Mouse (Mus musculus) megakaryocyte, adult 5-6 weeks (primary cell): ENCODE data around the gene Gm20721. TPM values are rescaled to one million over a fixed set of nuclear protein-coding genes. Genes with fewer than 3 reads are reported as not detected.
"Not testable (repeated sequence)": the region's sequence is repeated elsewhere in the genome, so short reads cannot be mapped to it uniquely, and the experiment has no call there.

Experiments
- ATAC-seq: 2 replicates; pipeline ENCODE4 v1.8.0; 2016; ENCODE audit warnings: mild to moderate bottlenecking, inconsistent platforms; ENCODE audit not compliant: poor library complexity, severe bottlenecking
- total RNA-seq, 2 experiments: library from RNA; stranded (forward) in 1 of 2; stranded (reverse) in 1 of 2; fragments of 153-499, 151-499 nt in 1 of 2; fragments of 221-1000, 200-1000 nt in 1 of 2; gene quantifications; 2 replicates each; pipeline versions ENCODE4 v1.2.3 to v1.2.4; 2015 to 2017

The Gm20721 gene
- total RNA-seq, 2 experiments from 2014 or later: 3.4 TPM; not detected in 1

DNA sequence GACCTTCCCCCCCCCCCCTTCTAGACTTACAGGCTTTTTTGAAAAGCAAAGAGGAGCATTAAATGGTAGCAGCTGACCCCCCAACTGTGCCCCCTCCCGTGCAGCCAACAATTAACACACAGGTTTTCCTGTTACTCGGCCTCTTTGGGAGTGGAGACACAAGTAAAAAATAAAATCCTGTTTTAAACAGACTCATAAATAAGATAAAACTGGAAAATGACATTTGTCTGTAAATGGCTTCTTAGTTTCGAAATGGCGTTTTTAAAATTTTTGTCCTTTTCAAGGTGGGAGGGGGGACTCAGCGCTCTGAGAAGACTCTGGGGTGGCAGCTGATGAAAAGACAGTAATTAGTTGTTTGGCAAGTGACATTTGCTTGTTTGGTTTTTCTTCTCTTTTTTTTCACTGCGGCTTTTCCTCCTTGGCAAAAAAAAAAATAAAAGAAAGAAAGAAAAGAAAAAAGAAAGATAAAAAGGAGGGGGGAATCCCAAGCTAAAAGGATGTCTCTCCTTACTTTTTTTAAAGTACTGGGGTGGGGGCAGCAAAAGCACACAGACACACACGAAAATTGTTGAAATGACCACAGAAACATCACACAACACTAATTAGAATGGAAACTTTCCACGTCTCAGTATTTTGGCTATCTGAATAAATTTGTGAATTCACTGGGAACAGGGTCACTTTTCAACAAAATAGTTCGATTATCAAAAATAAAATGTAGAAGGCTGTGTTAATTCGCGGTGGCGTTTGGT, 15.1 kb downstream of the Gm20721 start:
- ATAC-seq: no peak

DNA sequence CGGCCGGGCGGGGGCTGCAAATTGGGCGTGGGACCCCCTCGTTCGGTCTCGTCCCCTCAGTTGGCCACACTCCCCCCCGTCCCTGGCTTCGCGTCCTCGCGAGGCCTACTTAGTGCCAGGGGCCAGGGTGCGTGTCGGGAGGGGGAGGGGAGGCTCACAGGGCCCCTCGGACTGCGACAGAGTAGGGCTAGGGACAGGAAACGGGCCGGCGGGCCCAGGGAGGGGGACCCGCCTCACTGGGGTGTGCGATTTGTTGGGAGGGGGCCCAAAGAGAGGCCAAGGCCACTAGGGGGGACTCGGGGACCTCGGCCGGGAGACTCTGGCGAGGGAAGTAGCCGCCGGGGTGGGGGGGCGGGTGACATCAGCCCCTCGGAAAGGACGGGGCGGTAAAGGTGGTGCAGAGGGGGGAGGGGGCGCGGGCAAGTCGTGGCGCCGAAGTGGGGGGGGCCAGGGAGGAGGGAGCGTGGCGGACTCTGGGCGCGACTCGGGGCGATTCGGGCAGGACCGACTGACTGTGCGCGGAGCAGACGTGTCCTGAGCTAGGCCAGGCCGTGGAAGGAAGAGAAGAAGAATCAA, 15.8 kb downstream of the Gm20721 start:
- ATAC-seq: peak; percentile 17

DNA sequence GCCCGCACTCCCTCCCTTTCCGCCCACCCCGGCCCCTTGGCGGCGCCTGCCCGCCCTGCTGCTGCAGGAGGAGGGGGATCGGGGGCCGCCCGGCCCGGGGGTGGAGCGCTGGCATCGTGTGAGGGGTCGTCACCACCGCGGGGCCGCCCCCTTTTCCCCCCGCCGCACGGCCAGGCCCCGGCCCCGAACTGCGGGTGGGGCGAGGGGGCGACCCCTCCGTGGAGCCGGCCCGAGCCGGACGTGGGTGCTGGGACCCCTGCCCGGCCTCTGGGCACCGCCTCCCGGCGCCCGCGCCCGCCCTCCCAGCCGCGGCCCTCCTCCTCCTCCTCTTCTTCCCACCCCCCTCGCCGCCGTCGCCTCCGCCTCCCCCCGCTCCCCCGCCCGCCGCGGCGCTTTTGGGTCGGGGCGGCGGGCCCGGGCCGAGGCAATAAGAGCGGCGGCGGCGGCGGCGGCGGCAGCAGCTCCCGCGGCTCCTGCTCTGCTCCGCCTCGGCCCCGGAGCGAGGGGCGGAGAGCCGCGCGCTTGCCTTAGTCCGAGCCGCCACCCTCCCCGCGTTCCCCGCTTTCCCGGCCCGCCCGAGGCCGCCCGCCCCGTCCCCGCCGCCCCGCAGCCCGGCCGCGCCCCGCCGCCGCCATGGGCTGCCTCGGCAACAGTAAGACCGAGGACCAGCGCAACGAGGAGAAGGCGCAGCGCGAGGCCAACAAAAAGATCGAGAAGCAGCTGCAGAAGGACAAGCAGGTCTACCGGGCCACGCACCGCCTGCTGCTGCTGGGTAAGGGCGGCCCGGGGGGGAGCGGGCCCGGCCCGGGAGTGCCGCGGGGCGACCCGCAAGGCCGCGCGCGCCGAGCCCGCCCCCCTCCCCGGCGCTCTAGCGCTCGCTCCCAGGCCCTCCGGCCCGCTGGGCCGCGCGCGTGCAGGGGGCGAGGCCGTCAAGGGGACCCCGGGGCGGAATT, 16.6 kb downstream of the Gm20721 start:
- ATAC-seq: peak; percentile 11

DNA sequence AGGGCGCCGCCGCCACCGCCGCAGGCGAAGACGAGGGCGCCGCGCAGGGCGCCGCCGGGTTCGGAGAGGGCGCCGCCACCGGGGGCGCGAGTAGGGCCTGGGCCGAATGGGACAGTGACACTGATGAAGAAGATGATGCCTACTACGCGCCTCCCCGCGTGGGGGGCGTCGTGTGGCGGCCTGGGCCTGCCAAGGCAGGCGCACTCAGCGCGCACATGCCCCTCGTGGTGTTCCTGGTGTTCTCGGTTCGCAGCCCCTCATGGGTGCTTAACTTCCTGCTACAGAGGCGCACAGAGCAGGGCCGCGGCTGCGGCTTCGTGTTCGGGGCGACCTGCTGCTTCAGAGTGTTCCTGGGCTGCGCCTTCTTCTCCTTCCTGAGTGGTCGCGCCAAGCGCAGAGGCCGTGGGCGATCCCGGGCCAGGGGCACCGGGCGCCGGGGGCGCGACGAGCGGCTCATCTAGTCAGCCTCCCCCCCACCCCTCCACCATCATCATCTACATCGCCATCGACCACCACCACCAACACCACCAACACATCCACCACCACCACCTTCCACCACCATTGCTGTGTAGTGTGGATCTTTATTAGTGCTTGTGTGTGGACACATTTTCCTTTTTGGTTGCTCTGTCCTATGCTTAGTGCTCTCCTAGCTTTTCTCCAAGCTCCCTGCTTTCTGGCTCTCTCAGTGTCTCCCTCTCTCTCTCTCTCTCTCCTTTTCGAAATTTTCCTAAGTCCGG, 17.4 kb downstream of the Gm20721 start:
- peak; percentile 7; the same call in 1 of the 2 replicates for ATAC-seq

DNA sequence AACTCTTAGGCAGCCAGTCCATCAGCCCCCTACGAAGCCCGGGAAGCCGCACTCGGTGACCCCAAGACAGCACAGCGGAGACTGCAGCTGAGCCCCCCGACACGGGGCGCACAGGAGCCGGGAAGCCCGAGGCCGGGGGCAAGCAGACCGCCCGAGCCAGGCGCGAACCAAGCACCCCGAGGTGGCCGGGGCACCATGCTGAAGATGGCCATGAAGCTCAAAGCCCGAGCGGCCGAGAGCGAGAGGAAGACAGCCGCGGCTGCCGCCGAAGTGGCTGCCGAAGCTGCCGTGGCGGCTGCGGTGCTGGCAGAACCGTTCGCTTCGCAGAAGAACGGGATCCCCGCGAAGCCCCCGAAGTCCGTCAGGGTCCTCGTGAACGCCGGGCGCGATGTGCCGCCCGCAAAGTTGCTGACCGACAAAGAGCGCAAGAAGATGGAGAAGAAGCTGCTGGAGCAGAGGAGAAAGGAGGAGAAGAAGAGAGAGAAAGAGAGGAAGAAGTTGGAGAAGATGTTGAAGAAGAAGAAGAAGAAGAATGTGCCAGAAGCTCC, 18.1 kb downstream of the Gm20721 start:
- ATAC-seq: no peak

DNA sequence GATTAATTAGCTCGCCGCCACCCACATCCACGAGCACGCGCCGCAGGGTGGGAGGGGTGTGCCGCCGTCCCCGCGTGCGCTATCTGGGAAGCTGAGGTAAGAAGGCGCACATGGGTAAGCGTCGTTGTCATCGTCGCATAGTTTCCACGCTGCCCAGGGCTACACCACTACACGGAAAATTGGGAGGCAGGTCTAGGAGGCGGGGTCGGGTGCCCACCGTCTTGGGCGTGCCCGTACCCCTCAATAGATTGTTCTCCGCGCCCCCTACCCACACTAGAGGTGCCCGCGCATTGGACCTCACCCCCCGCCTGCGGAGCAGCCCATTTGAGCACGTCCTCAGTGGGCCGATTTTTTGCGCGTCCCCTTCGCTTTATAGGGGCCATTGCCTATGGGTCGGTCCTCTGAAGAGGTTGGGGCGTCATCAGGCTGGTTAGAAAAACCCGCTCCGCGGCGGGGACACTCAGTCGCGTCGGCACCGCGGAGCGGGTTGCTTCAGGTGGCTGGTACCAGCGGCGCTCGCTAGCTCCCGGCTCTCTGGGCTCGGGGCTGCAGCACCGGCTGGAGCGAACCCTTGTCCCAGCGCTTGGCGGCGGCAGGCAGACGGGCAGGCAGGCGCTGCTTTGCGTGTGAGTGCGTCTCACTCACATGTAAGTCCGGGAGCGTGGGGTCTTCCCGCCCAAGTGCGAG, 19.1 kb downstream of the Gm20721 start:
- peak; percentile 64 for ATAC-seq

DNA sequence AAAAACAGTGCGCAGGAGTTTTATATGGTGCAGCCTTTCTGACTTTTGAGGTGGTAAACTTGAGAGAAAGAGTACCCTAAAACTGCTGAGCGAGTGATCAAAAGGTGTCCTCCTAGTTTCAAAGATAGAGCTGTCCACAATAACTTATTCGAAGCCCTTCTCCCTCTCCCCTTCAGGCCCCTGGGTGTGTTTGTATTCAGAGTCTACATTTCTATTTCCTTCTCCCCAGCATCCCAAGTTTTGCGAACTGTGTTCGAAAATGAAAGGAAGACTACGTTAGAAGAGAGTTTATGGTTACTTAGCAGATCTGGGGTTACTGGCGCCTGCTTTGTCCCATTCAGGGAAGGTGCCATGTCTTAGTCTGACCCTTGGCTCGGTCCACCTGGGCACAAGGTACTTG, 20.0 kb downstream of the Gm20721 start:
- ATAC-seq: no peak

DNA sequence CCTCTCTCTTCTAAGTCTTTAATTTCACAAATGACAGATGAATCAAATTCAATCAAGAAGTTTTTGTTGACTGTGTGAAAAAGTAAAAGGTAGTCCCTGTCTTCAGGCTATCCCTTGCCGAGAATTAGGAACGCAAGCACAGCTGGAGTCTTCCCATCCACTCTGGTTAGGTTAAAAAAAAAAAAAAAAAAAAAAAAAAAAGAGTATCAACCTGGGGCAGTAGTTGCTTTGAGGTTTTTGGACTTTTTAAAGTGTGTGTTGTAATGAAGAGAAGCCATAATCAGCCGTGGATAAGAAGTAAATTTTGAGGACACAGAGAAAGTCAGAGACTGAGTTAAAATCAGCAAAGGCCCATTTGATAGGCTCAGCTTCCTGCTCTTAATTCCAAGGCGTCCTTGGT, 20.5 kb downstream of the Gm20721 start:
- no peak for ATAC-seq

DNA sequence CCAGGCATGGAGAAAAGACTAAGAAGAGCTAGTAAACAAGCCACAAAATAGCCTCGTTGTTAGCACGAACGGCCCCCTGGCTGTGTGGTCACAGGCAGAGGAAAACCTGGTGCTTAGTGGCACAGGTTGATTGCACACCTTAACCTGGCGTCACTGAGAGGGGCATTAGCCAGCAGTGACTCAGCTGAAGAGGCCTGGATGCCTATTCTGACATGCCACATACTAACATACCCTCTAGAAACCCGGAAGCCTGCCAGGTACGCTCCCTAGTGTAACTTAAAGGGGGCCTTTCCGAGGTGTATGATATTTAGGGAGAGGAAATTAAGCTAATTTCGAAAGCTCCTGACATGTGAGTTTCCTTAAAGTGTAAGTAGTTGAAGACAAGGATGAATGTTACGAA, 29.9 kb downstream of the Gm20721 start:
- no peak for ATAC-seq

DNA sequence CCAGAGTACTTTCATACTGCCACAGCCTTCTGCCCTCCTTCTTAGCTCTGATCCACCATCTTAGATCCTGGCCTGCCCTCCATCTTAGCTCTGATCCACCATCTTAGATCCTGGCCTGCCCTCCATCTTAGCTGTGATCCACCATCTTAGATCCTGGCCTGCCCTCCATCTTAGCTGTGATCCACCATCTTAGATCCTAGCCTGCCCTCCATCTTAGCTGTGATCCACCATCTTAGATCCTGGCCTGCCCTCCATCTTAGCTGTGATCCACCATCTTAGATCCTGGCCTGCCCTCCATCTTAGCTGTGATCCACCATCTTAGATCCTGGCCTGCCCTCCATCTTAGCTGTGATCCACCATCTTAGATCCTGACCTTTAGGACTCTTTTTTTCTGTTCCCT, 31.1 kb downstream of the Gm20721 start:
- ATAC-seq: not testable (repeated sequence)

DNA sequence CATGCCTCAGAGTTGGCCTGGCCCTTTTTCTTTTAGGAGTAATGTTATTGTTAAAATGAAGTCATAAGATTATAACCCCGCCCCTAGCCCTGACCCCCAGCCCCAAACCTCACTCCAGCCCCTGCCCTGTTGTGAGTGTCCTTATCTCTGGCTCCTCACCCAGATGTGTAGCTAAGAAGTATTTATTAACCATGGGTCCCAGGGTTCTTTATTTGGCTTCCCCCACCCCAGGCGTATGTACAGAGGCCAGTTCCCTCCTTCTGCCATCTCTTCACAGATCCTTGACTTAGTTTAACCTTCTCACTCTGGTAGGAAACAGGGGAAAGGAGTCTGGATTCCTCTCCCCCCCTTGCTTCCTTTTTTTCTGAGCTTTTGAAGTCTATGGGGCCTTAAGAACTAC, 33.9 kb downstream of the Gm20721 start:
- no peak for ATAC-seq

DNA sequence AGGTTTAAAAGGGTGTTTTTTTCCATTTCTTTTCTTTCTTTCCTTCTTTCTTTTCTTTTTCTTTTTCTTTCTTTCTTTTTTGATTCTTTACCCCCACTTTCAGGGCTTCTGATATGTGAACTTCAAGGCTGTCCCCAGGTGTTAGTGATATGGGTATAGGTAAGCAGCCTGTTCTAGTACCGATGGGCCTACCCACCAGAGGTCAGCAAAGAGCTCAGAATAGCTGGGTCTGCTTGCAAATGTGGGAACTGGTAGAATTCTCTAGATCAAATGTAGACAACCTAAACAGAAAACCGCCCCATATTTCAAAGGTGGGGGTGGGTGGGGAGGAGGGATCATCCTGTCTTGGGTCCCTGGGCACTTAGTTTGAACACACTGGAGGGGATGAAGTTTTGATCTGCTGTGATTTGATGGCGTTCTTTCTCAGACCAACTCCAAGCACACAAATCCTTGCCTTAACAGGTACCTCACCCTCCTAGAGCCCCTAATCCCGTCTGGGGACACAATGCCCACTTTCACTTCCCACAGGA, 34.3 kb downstream of the Gm20721 start:
- peak; percentile 82 for ATAC-seq

DNA sequence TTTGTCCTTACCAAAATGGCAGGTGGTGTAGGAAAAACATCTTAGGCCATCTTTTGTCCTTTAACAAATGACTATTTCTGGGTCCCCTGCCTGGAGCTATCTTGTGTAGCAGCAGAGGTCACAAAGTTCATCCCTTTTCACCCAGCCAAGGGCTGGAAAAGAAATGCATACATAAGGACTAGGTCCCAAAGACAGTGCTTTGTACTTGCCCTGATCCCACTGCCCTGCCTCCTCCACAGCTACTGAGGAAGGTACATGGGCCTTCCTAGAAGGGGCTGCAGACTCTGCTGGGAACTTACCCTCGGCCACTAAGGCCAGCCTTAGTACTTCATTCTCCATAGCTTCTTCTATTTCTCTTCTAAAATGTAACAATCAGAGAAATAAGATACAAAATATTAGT, 34.9 kb downstream of the Gm20721 start:
- ATAC-seq: no peak

DNA sequence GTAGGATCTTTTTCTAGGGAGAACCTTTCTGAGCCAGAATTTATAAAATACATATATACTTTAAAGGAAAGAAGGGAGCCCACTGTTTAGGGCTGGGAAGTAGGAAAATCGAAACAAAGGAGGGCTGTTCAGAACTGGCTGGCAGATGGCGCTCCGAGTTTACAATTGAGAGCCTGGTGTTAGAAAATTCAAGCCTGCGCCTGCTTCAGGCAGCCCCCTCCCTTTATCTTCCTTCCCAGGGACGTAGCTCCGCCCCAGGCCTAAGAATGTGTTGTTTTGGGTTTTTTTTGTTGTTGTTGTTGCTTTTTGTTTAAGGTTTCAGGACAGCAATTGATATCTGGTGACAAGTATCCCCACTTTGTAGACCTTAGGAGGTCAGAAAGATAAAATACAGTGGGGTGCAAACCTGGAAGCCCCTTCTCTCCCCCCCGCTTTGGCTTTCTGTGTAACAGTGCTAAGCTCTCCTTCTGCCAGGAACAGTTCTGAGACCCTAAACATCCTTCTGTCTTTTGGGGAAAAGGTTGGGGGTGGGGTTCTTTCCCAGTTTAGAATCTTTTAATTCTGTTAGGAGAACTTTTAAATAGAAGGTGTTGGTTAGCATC, 35.5 kb downstream of the Gm20721 start:
- ATAC-seq: peak; percentile 46; the same call in 1 of the 2 replicates

DNA sequence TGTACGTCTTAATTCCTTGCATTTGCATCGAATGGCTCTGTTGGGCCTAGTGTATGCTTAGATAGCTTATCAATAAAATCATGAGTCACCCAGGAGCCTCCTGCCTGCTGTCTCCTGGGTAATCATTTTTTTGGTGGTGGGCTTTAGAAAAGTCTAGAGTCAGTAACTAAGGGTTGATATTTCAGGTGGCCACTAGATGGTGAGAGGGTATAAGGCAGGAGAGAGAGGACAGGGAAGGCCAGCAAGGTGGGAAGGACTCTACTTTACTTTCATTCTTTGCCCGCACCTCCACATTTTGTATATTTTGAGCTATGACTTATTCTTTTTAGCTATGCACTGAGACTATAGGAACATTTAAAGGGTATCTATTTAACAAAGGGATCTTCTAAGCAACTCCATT, 38.6 kb downstream of the Gm20721 start:
- no peak for ATAC-seq

DNA sequence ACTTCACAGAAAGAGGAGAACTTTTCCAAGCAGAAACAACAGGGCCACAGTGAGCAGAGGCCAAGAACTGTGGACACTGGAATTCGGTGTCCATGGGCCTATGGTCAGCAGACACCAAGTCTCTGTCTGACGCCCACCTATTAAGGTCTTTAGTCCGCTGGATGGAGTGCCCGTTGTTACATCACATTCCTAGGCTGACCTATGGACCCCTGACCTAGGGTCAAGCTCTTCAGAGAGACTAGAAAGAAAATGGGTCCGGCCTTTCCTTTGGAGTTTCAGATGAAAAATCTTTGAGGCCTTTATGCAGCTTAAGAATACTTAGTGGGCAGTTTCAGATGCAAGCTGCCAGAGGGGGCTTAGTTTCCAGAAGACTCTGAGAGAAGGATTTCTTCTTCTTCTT, 40.9 kb downstream of the Gm20721 start:
- ATAC-seq: no peak

DNA sequence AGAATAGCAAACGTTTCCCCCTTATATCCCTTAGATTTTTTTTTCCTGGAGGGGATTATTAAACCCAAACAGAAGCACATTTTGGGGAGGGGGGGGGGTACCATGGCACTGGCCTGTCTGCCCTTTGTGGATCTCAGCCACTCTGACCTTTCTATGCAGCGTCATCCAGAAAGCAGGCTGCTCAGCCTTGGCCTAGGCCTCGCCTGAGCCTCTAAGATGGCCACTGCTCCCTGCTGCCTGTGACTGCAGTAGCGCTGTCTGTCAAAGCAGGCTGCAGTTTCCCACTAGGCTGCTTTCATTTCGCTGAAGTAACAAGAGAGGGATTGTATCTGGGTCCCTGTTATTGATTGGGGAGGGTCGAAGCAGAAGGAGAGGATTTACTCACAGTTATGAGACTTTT, 44.0 kb downstream of the Gm20721 start:
- no peak for ATAC-seq

DNA sequence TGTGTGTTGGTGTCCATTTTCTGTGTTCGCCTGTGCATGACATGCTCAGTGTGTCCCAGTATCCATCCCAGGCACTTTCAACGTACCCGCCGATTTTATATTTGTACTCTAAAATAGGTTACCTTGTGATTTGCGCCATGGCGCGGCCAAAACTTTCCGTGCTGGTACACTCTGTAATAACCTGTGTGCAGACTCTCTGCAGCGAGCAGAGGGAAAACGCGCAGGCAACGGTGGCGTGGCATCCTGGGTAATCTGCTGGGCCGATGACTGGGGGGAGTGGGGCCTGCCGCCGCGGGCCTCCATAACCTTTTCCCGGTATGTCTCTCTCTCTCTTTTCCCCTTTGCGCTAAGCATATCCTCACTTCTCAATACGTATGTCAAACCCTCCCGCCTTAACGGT, 45.8 kb downstream of the Gm20721 start:
- ATAC-seq: no peak

DNA sequence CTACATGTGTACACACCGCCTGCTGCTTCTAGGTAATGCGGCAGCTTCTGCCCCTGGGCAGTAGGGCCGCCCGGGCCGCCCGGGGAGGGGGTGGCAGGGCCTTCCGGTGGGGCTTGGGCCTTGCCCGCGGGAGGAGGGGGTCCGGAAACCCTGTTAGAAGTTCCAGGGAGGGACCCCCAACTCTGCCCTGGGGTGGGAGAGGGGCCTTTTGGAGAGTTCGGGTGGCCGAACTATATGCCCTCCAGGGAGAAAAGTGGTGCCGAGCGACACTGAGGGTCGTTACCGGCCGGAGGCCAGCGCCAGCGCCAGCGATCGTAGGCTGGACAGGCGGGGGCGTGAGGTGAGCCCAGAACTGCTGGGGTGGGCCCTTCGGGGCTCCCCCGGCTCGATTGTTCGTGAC, 46.3 kb downstream of the Gm20721 start:
- no peak for ATAC-seq
